Mouse (Mus musculus) neural tube, embryonic 15.5 days (tissue): Measurements from ENCODE around the gene P2ry6. TPM values are rescaled to one million over a fixed set of nuclear protein-coding genes. Genes with fewer than 3 reads are reported as not detected.

Source experiments
- ATAC-seq: fragments of 200-750 bp; cut with Nextera tagmentation; 2 replicates; pipeline ENCODE4 v1.8.0; 2017; ENCODE audit warnings: mild to moderate bottlenecking, moderate TSS enrichment, moderate library complexity; ENCODE audit not compliant: low FRiP score
- H3K27ac ChIP-seq: fragments of 300-500 bp; sonication (generic); replicated peaks from 2 replicates; pipeline ENCODE4 v1.5.1; 2015; ENCODE audit warnings: mild to moderate bottlenecking, inconsistent platforms
- H3K27me3 ChIP-seq: fragments of 300-500 bp; sonication (generic); replicated peaks from 2 replicates; pipeline ENCODE4 v1.6.1; 2015; ENCODE audit warnings: inconsistent platforms
- H3K36me3 ChIP-seq: fragments of 300-500 bp; sonication (generic); 2 replicates; pipeline ENCODE4 v1.6.1; 2015; ENCODE audit warnings: inconsistent platforms
- H3K4me1 ChIP-seq: fragments of 300-500 bp; sonication (generic); 2 replicates; pipeline ENCODE4 v1.6.1; 2015; ENCODE audit warnings: inconsistent platforms
- H3K4me2 ChIP-seq: fragments of 300-500 bp; sonication (generic); 2 replicates; pipeline ENCODE4 v1.6.1; 2015; ENCODE audit warnings: inconsistent platforms, mild to moderate bottlenecking, moderate library complexity
- H3K4me3 ChIP-seq: fragments of 300-500 bp; sonication (generic); replicated peaks from 2 replicates; pipeline ENCODE4 v1.5.1; 2015; ENCODE audit warnings: mild to moderate bottlenecking, inconsistent platforms
- H3K9ac ChIP-seq: fragments of 300-500 bp; sonication (generic); replicated peaks from 2 replicates; pipeline ENCODE4 v1.6.1; 2015; ENCODE audit warnings: mild to moderate bottlenecking, inconsistent platforms
- H3K9me3 ChIP-seq: fragments of 300-500 bp; sonication (generic); replicated peaks from 2 replicates; pipeline ENCODE4 v1.6.1; 2016; ENCODE audit warnings: inconsistent platforms
- WGBS: fragments of 180-500 bp; shearing (Covaris S2); methylation state at CpG from one replicate; pipeline ENCODE4 v1.1.7; 2015; ENCODE audit warnings: mixed read lengths; 5-methylcytosine and 5-hydroxymethylcytosine counted together
- polyA plus RNA-seq: library from polyadenylated mRNA; unstranded; fragments of >200 nt; fragmentation: Nextera tagmentation; extraction: Ambion mirVana; gene quantifications from 2 replicates; pipeline ENCODE4 v1.2.1, GENCODE M21; 2015

P2ry6 gene
- polyA plus RNA-seq, 1 experiment from 2014 or later, result 4.1 TPM

DNA sequence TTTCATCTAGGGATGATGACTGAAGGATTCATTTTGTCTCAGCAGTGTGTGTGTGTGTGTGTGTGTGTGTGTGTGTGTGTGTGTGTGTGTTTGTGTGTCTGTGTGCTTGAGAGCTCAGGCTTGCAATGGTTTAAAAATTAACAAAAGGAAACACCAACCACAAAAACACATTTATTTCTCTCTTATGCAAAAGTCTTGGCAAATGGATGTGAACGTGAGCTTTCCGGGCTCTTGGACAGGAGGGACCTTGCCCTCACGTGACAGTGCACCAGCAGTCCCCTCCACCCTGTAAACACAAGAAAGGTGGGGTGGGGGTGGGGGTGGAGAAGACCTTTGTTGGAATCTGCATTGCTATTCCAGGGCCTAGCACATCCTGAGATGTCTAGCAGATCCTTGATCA, 37.0 kb downstream of the P2ry6 start:
- Histone ChIP-seq H3K9ac (no peak overlapping the region), H3K4me2 (no peak overlapping the region), H3K27ac (no peak overlapping the region), H3K4me3 (no peak overlapping the region), H3K9me3 (no peaks in the 10 kb centered on the region), H3K36me3 (no peaks in the 10 kb centered on the region), H3K27me3 (peaks cover 14% of the 10 kb centered on the region; the same call in 1 of the 2 replicates), H3K4me1 (peaks cover 6% of the 10 kb centered on the region)
- ATAC-seq, result no peak
- WGBS, result 89% methylated on average over 3 of the region's 3 CpGs

- H3K9me3 ChIP-seq, result no peaks in the 10 kb centered on the region
- H3K27ac ChIP-seq, result no peak overlapping the region
- H3K9ac ChIP-seq, result no peak overlapping the region
- no peak for ATAC-seq
- H3K4me1 ChIP-seq, result peaks cover 43% of the 10 kb centered on the region
- H3K27me3 ChIP-seq, result peaks cover 39% of the 10 kb centered on the region
- no peak overlapping the region for H3K4me2 ChIP-seq
- H3K36me3 ChIP-seq, result no peaks in the 10 kb centered on the region
- no peak overlapping the region for H3K4me3 ChIP-seq
Observed at GRCm38 (mm10) chr7:100933520-100933919, 40.9 kb downstream of the P2ry6 start.

DNA sequence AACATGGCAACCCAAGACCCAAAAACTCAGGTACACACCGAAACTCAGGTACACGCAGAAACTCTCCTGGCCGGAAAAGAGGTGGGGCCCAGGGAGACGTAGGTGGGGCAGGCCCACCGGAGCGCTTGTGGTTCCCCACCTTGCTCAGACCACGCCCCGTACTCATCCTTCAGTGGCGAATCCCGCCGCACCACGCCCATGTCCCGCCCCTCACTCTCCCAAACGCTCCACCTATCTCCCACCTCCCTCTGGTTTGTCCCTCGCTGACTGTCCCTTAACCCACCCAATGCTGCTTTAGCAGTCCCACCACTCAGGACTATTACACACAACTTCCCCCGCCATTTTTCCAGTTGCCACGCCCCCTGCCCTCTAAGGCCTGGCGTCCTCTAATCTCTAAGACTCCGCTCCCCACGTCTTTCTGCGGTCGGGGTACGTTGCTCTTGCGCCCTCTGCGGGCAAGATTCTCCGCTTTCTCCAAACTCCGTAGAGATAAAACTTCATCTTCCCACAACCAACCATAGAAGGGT, 41.9 kb downstream of the P2ry6 start:
- WGBS, result under 1% methylated on average over 27 of the region's 27 CpGs

GRCm38 (mm10) chr7:100931926-100932480, 42.4 kb downstream of the P2ry6 start, which contains the start of gene Arhgef17:
Gene Arhgef17, minus strand, starts transcription at chr7:100932107.
- Histone ChIP-seq H3K27ac (peak within 1 kb of the TSS; percentile 81), H3K36me3 (no peaks in the 10 kb centered on the region), H3K4me3 (peak within 1 kb of the TSS; percentile 49), H3K9me3 (no peaks in the 10 kb centered on the region), H3K27me3 (peaks cover 42% of the 10 kb centered on the region), H3K9ac (peak within 1 kb of the TSS; percentile 50), H3K4me1 (peaks cover 51% of the 10 kb centered on the region), H3K4me2 (peak within 1 kb of the TSS; percentile 74)
- WGBS, result 0% methylated on average over 35 of the region's 35 CpGs
- ATAC-seq, result peak; percentile 73

More for the DNA sequence above, 41.9 kb downstream of the P2ry6 start:
- peak overlapping the region; percentile 49 for H3K4me3 ChIP-seq
- H3K4me1 ChIP-seq, result peaks cover 46% of the 10 kb centered on the region
- H3K4me2 ChIP-seq, result peak overlapping the region; percentile 74
- H3K27me3 ChIP-seq, result peaks cover 42% of the 10 kb centered on the region
- H3K9ac ChIP-seq, result peak overlapping the region; percentile 50; the same call in 1 of the 2 replicates
- no peaks in the 10 kb centered on the region for H3K9me3 ChIP-seq
- ATAC-seq, result peak; percentile 79
- H3K27ac ChIP-seq, result peak overlapping the region; percentile 81
- no peaks in the 10 kb centered on the region for H3K36me3 ChIP-seq

- Histone ChIP-seq H3K4me1 (peaks cover 57% of the 10 kb centered on the region), H3K9ac (peak overlapping the region; percentile 50), H3K9me3 (no peaks in the 10 kb centered on the region), H3K4me3 (peak overlapping the region; percentile 49), H3K27me3 (peaks cover 42% of the 10 kb centered on the region), H3K36me3 (no peaks in the 10 kb centered on the region), H3K4me2 (peak overlapping the region; percentile 74), H3K27ac (peak overlapping the region; percentile 81)
- peak; percentile 40; the same call in 1 of the 2 replicates for ATAC-seq
- under 1% methylated on average over 68 of the region's 73 CpGs for WGBS
Observed at GRCm38 (mm10) chr7:100931316-100931925, 43.0 kb downstream of the P2ry6 start.

DNA sequence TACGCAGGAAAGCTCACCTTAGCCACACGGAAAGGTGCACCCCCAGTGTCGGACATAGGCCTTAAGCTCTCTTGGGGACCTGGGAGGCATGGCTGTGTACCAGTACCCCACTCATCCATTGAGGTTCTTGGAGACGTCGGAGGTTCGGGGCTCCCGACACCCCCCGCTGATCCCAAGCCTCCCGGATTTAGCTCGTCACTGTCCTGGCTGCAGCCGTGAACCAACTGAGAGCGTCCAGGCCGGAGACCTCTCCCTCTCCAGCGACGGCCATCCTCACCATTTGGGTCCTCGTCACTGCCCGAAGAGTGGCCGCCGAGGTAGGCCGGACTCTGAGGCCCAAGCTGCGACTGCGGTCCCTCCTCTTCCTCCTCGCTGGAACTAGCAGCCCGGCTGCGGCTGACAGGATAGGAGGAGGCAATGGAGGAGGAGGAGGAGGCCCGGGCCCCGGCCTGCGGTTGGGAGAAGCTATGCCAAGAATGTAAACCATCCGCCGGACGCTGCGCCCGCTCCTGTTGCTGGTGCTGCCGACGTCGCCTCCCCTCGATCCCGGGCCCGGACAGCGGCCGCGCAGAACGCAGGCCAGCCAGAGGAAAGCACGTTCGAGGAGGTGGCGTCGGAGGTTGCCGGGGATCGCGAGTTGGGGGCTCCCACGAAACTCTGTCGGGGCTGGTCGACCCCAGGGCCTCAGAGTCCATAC, 43.7 kb downstream of the P2ry6 start:
- peak overlapping the region; percentile 50 for H3K9ac ChIP-seq
- peak overlapping the region; percentile 49 for H3K4me3 ChIP-seq
- no peak for ATAC-seq
- peaks cover 42% of the 10 kb centered on the region for H3K27me3 ChIP-seq
- H3K27ac ChIP-seq, result peak overlapping the region; percentile 81
- H3K4me2 ChIP-seq, result peak overlapping the region; percentile 74
- 6% methylated on average over 53 of the region's 53 CpGs for WGBS
- H3K36me3 ChIP-seq, result no peaks in the 10 kb centered on the region
- H3K4me1 ChIP-seq, result peaks cover 62% of the 10 kb centered on the region
- H3K9me3 ChIP-seq, result no peaks in the 10 kb centered on the region

DNA sequence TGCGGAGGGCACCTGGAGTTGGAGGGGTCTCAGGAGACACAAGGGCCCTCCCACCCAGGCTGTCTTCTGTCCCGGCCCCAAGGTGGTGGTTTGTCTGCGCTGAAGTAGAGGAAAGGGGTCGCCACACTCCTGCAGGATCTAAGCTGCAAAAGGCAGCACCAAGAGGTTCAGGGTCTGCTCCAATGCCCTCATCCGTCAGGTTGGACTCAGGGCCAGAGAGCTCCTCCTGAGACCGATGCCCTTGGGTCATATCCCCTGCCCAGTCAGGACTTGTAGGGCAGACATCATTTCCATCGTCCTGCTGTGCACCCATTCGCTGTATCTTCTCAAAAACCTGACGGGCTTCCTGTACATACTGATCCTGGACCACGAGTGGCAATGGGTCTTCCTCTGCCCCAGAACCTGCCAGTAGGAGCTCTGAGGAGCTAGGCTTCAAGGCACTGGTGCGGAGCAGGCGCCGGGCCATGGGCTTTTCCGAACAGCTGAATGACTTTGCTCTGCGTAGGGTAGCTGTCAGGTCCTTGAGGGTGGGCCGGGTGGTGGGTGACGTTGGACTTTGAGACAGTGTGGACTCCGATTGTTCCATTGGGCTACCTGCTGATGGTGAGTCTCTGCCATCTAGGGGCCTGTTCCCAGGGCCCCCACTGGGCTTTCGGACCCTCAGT, 44.7 kb downstream of the P2ry6 start:
- no peak for ATAC-seq
- WGBS, result 81% methylated on average over 19 of the region's 19 CpGs

DNA sequence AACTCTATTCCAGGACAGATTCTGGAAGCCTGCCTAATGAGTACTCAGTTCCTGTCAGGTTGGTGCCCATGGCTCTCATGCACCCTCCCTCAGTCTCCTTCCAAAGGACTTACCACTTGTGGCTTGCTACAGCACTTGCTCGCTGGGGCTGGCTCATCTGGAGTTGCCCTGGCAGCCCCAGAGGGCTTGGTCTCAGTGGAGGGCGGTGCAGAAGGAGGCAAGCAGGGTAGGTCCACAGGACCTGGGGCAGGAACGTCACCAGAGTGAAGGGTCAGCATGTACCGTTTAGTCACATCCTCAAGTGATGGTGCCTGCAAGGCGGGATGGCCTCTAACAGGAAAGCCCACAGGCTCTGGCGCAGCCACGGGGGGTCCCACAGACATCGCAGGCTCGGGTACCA, 46.0 kb downstream of the P2ry6 start:
- ATAC-seq, result no peak
- Histone ChIP-seq H3K4me1 (peaks cover 79% of the 10 kb centered on the region), H3K9ac (peak overlapping the region; percentile 9; the same call in 1 of the 2 replicates), H3K27ac (no peak overlapping the region), H3K36me3 (no peaks in the 10 kb centered on the region), H3K27me3 (peaks cover 36% of the 10 kb centered on the region), H3K9me3 (no peaks in the 10 kb centered on the region), H3K4me3 (peak overlapping the region; percentile 24), H3K4me2 (peak overlapping the region; percentile 74)
- 67% methylated on average over 9 of the region's 9 CpGs for WGBS

More for the DNA sequence above, 44.7 kb downstream of the P2ry6 start:
- Histone ChIP-seq H3K4me2 (peak overlapping the region; percentile 74), H3K27ac (no peak overlapping the region), H3K9ac (no peak overlapping the region), H3K36me3 (no peaks in the 10 kb centered on the region), H3K9me3 (no peaks in the 10 kb centered on the region), H3K4me1 (peaks cover 71% of the 10 kb centered on the region), H3K4me3 (peak overlapping the region; percentile 49), H3K27me3 (peaks cover 42% of the 10 kb centered on the region)

DNA sequence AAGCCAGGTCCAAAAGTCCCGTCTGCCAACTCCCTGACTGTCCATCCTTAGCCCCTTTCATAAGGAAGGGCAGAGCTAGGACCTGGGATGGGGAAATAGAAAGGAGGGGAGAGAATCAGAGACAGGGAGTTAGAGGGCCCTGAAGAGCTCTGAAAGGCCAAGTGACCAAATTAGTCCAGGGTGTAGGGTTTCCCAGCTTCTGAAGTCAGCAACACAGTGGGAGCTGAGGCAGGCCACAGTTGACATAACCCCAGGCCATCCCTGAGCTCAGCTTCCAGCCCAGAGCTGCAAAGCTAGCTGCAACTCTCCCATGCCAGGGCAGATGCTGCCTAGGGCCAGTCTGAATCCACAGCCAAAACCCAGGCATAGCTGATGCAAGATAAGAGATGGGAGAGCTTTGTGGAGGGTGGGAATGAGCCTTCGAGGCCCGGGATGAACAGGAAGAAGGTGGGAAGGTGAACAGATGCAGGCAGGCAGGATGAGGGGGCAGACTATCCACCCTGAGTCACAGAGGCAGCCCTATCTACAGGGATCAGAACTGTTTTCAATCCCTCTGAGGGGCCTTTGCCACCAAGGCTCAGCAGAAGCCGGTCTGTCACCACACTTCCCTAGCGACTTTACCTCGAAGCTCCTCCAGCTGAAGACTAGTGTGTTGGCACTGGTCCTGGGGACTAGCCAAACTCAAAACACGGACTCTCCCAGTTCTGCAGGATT, 47.0 kb downstream of the P2ry6 start:
- Histone ChIP-seq H3K9me3 (no peaks in the 10 kb centered on the region), H3K27me3 (peaks cover 28% of the 10 kb centered on the region), H3K4me2 (peak overlapping the region; percentile 74), H3K36me3 (no peaks in the 10 kb centered on the region), H3K27ac (no peak overlapping the region), H3K4me3 (peak overlapping the region; percentile 24), H3K4me1 (peaks cover 83% of the 10 kb centered on the region), H3K9ac (peak overlapping the region; percentile 17; the same call in 1 of the 2 replicates)
- 47% methylated on average over 7 of the region's 7 CpGs for WGBS
- ATAC-seq, result no peak

GRCm38 (mm10) chr7:100926311-100926923, 48.0 kb downstream of the P2ry6 start:
- Histone ChIP-seq H3K9me3 (no peaks in the 10 kb centered on the region), H3K27ac (no peak overlapping the region), H3K4me3 (peak overlapping the region; percentile 24), H3K27me3 (peaks cover 21% of the 10 kb centered on the region), H3K4me2 (peak overlapping the region; percentile 74), H3K36me3 (no peaks in the 10 kb centered on the region), H3K9ac (no peak overlapping the region), H3K4me1 (peaks cover 77% of the 10 kb centered on the region)
- WGBS, result 29% methylated on average over 12 of the region's 12 CpGs
- no peak for ATAC-seq
